Mouse (Mus musculus) G1E (cell line): ENCODE results near the gene Hoxd8. TPM values are rescaled to one million over a fixed set of nuclear protein-coding genes. Genes with fewer than 3 reads are reported as not detected.

Source experiments
- ATAC-seq: 2 replicates; pipeline ENCODE4 v1.8.0; 2016; ENCODE audit warnings: mild to moderate bottlenecking; ENCODE audit not compliant: insufficient number of reproducible peaks, poor library complexity, low FRiP score, severe bottlenecking; ENCODE audit errors: extremely low read depth
- DNase-seq: peaks from one replicate; pipeline ENCODE4 v3.0.0; 2012; ENCODE audit warnings: low spot score
- H3K27me3 ChIP-seq: 2 replicates; pipeline ENCODE4 v1.6.1; 2012; ENCODE audit warnings: mild to moderate bottlenecking, low read length, inconsistent platforms; ENCODE audit not compliant: insufficient read depth
- H3K36me3 ChIP-seq: replicated peaks from 2 replicates; pipeline ENCODE3; 2012; ENCODE audit warnings: mild to moderate bottlenecking, inconsistent platforms
- H3K4me1 ChIP-seq: 2 replicates; pipeline ENCODE4 v1.6.1; 2012; ENCODE audit warnings: low read depth, low read length, inconsistent platforms, mixed read lengths; ENCODE audit not compliant: insufficient read depth
- H3K4me3 ChIP-seq: 2 replicates; pipeline ENCODE4 v1.5.1; 2012; ENCODE audit warnings: low read depth, mild to moderate bottlenecking, inconsistent platforms, low read length, moderate library complexity, mixed read lengths
- H3K9me3 ChIP-seq: replicated peaks from 2 replicates; pipeline ENCODE4 v1.6.1; 2012; ENCODE audit warnings: inconsistent platforms
- CTCF ChIP-seq: IDR thresholded peaks from 2 replicates; pipeline ENCODE4 v1.5.1; 2012; ENCODE audit warnings: low read depth, low read length, inconsistent platforms, mixed read lengths
- GATA1 ChIP-seq: IDR thresholded peaks from 2 replicates; pipeline ENCODE4 v1.6.1; 2012; ENCODE audit warnings: borderline replicate concordance, low read length, inconsistent platforms, mixed read lengths
- GATA2 ChIP-seq: IDR thresholded peaks from 2 replicates; pipeline ENCODE4 v1.6.1; 2012; ENCODE audit warnings: low read depth, low read length, inconsistent platforms, borderline replicate concordance
- POLR2AphosphoS5 ChIP-seq: IDR thresholded peaks from 2 replicates; pipeline ENCODE4 v1.6.1; 2012; ENCODE audit warnings: low read depth, low read length, inconsistent platforms; ENCODE audit not compliant: insufficient replicate concordance
- TAL1 ChIP-seq: conservative IDR thresholded peaks from 2 replicates; pipeline ENCODE4 v1.6.1; 2012; ENCODE audit warnings: low read depth, low read length, inconsistent platforms, mixed read lengths
- polyA plus RNA-seq: library from polyadenylated mRNA; stranded (reverse); fragments of >175 nt; gene quantifications from 2 replicates; pipeline ENCODE4 v1.2.3, GENCODE M21; 2012
- total RNA-seq, 2 experiments: library from RNA; stranded (forward) in 1 of 2; stranded (reverse) in 1 of 2; fragments of 200-1000 nt in 1 of 2; fragments of >200 nt in 1 of 2; fragmentation: Nextera tagmentation in 1 of 2; gene quantifications; 2 replicates each; pipeline ENCODE4 v1.2.3; 2014 to 2017

Gene Hoxd8
- total and polyA plus RNA-seq, 3 experiments, result not detected

GRCm38 (mm10) chr2:74732513-74733316, 28.3 kb downstream of the Hoxd8 start:
- Histone ChIP-seq H3K9me3 (no peaks in the 10 kb centered on the region), H3K36me3 (no peaks in the 10 kb centered on the region), H3K4me3 (no peak overlapping the region; the same call in 1 of the 2 replicates), H3K4me1 (peaks cover 7% of the 10 kb centered on the region), H3K27me3 (peaks cover 60% of the 10 kb centered on the region)
- no peak for TF ChIP-seq GATA2
- TF ChIP-seq GATA1, result no peak
- TF ChIP-seq TAL1, result no peak
- TF ChIP-seq POLR2AphosphoS5, result no peak
- TF ChIP-seq CTCF, result no peak
- DNase-seq (no peak), ATAC-seq (no peak)

DNA sequence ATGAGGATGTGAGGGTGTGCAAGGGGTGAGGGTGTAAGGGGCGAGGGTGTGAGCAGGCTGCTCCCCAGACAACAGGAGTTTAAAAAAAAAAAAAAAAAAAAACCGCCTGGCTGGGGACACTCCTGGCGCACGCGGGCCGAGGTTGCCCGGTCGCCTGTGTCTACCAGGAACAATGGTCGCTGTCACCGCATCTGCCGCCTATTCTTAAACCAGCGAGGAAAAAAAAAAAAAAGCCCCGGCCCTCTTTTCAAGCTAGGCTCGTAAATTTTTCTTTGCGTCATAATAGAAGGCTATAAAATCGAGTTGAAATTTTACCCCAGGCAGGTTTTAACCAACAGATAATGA, 28.9 kb downstream of the Hoxd8 start:
- peaks cover 64% of the 10 kb centered on the region for H3K27me3 ChIP-seq
- ATAC-seq (no peak), DNase-seq (peak; percentile 30)
- H3K4me1 ChIP-seq, result peaks cover 7% of the 10 kb centered on the region
- H3K36me3 ChIP-seq, result no peaks in the 10 kb centered on the region
- no peak for TF ChIP-seq GATA2
- TF ChIP-seq TAL1, result no peak
- TF ChIP-seq POLR2AphosphoS5, result no peak
- no peak for TF ChIP-seq CTCF
- no peak for TF ChIP-seq GATA1
- no peaks in the 10 kb centered on the region for H3K9me3 ChIP-seq
- no peak overlapping the region; the same call in 1 of the 2 replicates for H3K4me3 ChIP-seq

GRCm38 (mm10) chr2:74733765-74734164, 29.4 kb downstream of the Hoxd8 start:
- DNase-seq (no peak), ATAC-seq (no peak)
- TF ChIP-seq GATA1 (no peak), TAL1 (no peak), GATA2 (no peak), CTCF (no peak), POLR2AphosphoS5 (no peak)
- H3K4me1 ChIP-seq, result peaks cover 9% of the 10 kb centered on the region
- H3K4me3 ChIP-seq, result no peak overlapping the region
- H3K27me3 ChIP-seq, result peaks cover 67% of the 10 kb centered on the region
- H3K36me3 ChIP-seq, result no peaks in the 10 kb centered on the region
- H3K9me3 ChIP-seq, result no peaks in the 10 kb centered on the region

DNA sequence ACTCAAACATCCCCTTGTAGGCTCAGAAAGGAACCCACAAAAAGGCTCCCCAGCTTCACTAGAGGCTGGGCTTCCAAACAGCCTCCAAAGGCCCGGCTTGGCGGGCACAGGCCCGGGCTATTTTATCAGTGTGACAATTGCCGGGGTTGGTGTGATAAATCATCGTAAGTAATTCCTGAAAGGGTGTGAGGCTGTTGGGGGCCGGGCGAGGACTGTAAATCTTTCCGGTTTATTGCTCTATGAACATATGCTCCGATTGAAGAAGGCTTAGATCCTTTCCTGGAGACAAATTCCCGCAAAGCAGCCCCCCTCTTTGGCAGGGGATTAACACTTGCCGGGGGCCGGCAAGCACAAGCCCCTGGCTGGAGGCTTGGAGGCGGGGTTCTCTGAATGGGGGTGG, 30.0 kb downstream of the Hoxd8 start:
- TF ChIP-seq GATA2 (no peak), TAL1 (no peak), CTCF (no peak), GATA1 (no peak), POLR2AphosphoS5 (no peak)
- no peak for ATAC-seq

GRCm38 (mm10) chr2:74734996-74735811, 30.8 kb downstream of the Hoxd8 start:
- H3K9me3 ChIP-seq, result no peaks in the 10 kb centered on the region
- H3K27me3 ChIP-seq, result peaks cover 81% of the 10 kb centered on the region

More for the DNA sequence above, 30.0 kb downstream of the Hoxd8 start:
- no peaks in the 10 kb centered on the region for H3K9me3 ChIP-seq
- peaks cover 74% of the 10 kb centered on the region for H3K27me3 ChIP-seq
- H3K36me3 ChIP-seq, result no peaks in the 10 kb centered on the region
- H3K4me1 ChIP-seq, result peaks cover 9% of the 10 kb centered on the region
- no peak for DNase-seq
- no peak overlapping the region for H3K4me3 ChIP-seq

More at GRCm38 (mm10) chr2:74734996-74735811, 30.8 kb downstream of the Hoxd8 start:
- Histone ChIP-seq H3K4me3 (no peak overlapping the region), H3K36me3 (no peaks in the 10 kb centered on the region), H3K4me1 (peaks cover 9% of the 10 kb centered on the region)
- ATAC-seq (no peak), DNase-seq (no peak)
- TF ChIP-seq POLR2AphosphoS5 (no peak), TAL1 (no peak), GATA1 (no peak), CTCF (no peak), GATA2 (no peak)
